Mouse (Mus musculus): ENCODE data around the gene Ralgapa1.
"Not testable (repeated sequence)": the region's sequence is repeated elsewhere in the genome, so short reads cannot be mapped to it uniquely, and the experiment has no call there.

The Ralgapa1 gene

DNA sequence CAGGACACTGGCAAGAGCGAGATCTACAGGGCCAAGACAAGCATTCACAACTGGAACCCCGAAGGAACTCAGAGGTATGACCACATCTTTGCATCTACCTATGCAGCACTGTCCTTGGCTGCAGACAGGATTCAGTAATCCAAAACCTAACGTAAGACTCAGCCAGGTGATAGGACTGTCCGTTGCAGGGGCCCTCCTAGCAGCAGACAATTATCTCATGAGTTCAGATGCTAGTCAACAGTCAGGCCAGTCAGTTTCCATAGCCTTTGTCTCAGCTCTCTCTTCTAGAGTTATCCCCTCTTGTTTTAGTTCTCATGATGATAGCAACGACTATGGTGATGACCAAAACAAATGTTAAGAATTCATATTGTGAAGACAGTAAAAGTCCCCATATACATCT, 20.8 kb downstream of the Ralgapa1 start:
- DNase-seq (ENCODE audit: low spot score) = no peak

GRCm38 (mm10) chr12:55798745-55799144, 22.2 kb downstream of the Ralgapa1 start:
- no peak for DNase-seq (ENCODE audit: low spot score)

- DNase-seq (ENCODE audit: low spot score) = no peak
Measured at GRCm38 (mm10) chr12:55797103-55797502, 23.9 kb downstream of the Ralgapa1 start.

GRCm38 (mm10) chr12:55794485-55794884, 26.5 kb downstream of the Ralgapa1 start:
- not testable (repeated sequence) for DNase-seq (ENCODE audit: low spot score)

DNA sequence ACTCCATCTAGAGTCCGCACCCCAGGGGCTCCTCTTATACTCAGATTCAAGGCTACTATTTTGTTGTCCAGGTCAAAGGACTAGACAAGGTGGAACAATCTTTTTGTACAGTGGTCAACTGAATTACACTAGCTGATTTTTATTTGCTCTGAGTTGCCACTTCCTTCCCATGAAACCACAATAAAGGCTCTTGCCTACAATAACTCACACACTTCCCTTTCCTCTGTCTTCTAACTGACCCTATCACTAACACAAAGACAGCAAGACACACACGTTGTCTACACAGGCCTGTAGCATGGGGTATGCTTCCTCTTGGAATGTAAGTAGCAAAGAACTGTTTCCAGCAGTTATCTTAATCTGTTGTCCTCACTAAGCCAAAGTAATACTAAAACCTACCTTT, 35.7 kb downstream of the Ralgapa1 start:
- no peak for DNase-seq (ENCODE audit: low spot score)

DNA sequence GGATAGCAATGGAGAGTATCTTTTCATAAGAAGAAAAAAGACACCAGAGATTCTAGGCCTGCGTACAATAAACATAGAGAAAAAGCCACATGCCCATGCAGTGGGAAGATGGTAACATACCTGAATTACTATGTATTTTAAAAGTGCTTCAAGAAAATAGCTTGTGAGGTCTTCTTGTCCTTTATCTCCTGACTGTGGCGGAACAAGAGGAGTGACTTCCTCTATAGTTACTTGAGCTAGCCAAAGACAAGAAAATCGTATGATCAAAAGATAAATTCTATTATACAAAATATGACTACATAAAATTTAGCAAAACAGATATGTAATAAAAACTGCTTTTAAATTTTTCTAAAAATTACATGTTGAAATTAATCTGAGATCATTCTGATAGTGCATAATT, 38.3 kb downstream of the Ralgapa1 start:
- no peak for DNase-seq (ENCODE audit: low spot score)

GRCm38 (mm10) chr12:55778301-55778700, 42.7 kb downstream of the Ralgapa1 start:
- peak; percentile 1 for DNase-seq (ENCODE audit: low spot score)

DNA sequence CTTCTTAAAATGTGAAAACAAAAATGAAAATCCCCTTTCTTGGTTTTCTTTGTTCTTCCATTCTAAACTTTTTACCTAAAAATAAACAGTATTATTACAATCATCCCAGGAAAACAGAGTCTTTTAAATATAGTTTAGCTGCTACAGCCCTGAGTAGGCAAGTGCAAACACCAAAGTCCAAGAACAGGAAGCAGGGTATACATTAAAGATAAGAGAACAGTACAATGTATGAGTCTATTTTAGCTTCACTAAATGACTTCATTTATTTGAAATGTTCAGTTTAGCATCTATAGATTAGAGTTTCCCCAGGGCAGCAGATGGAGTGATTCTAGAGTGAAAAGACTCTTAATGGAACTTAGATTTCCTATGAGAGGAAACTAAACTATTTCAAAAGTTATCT, 43.6 kb downstream of the Ralgapa1 start:
- DNase-seq (ENCODE audit: low spot score) = no peak

- no peak for DNase-seq (ENCODE audit: low spot score)
Measured at GRCm38 (mm10) chr12:55774316-55774715, 46.7 kb downstream of the Ralgapa1 start.

DNA sequence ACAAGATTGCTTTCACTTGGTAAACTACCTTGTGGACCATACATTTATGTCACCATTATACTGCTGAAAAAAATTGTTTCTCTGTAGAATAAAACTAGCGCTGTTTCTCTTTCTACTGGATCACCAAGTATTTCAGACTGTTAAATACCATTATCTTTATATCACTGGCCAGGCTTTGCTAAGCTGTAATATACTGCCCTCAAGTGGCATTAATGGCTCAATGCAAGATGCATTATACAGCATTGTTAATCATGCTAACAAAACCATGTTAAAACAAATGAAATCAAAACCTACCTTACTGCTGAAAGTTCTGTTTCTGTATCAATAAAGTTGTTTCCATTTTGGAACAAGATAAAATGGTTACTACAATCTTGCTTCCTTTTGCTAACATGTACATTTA, 100.6 kb downstream of the Ralgapa1 start:
- no peak for DNase-seq (ENCODE audit: low spot score)

- no peak for DNase-seq (ENCODE audit: low spot score)
Measured at GRCm38 (mm10) chr12:55705881-55706280, 115.1 kb downstream of the Ralgapa1 start.

- no peak for DNase-seq (ENCODE audit: low spot score)
Measured at GRCm38 (mm10) chr12:55666699-55667098, 154.3 kb downstream of the Ralgapa1 start.

GRCm38 (mm10) chr12:55663194-55663593, 157.8 kb downstream of the Ralgapa1 start:
- not testable (repeated sequence) for DNase-seq (ENCODE audit: low spot score)

DNA sequence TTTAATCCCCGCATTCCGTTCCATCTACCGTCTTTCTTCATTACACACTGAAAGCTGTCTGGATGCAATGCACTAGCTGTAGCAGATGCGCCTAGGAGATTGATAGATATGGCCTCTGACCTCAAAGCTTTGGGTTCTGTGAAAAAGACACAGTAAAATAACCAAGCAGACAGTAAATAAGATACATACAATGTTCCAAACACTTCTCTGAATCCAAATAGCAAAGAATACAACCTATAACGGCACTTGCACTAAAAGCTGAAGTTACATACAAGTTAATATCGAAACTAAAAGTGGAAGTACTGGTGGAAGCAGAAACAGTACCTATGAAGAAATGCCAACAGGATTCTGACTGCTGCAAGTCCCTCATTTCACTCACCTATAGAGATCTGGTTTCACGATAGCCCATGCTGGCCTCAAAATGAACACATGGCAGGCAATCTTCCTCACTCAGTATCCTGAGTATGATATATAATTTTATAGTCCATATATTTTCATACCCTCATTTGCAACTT, 172.9 kb downstream of the Ralgapa1 start:
- DNase-seq (ENCODE audit: low spot score) = no peak

GRCm38 (mm10) chr12:55626711-55627110, 194.3 kb downstream of the Ralgapa1 start:
- no peak for DNase-seq (ENCODE audit: low spot score)

- DNase-seq (ENCODE audit: low spot score) = no peak
Measured at GRCm38 (mm10) chr12:55623254-55623653, 197.7 kb downstream of the Ralgapa1 start.

- DNase-seq (ENCODE audit: low spot score) = no peak
Measured at GRCm38 (mm10) chr12:55622615-55623245, 198.2 kb downstream of the Ralgapa1 start.

GRCm38 (mm10) chr12:55620321-55620720, 200.6 kb downstream of the Ralgapa1 start:
- DNase-seq (ENCODE audit: low spot score) = no peak

- DNase-seq (ENCODE audit: low spot score) = no peak
Measured at GRCm38 (mm10) chr12:55610812-55611211, 210.2 kb downstream of the Ralgapa1 start.

- no peak for DNase-seq (ENCODE audit: low spot score)
Measured at GRCm38 (mm10) chr12:55607902-55608301, 213.1 kb downstream of the Ralgapa1 start.

GRCm38 (mm10) chr12:55604411-55604810, 216.6 kb downstream of the Ralgapa1 start:
- no peak for DNase-seq (ENCODE audit: low spot score)

DNA sequence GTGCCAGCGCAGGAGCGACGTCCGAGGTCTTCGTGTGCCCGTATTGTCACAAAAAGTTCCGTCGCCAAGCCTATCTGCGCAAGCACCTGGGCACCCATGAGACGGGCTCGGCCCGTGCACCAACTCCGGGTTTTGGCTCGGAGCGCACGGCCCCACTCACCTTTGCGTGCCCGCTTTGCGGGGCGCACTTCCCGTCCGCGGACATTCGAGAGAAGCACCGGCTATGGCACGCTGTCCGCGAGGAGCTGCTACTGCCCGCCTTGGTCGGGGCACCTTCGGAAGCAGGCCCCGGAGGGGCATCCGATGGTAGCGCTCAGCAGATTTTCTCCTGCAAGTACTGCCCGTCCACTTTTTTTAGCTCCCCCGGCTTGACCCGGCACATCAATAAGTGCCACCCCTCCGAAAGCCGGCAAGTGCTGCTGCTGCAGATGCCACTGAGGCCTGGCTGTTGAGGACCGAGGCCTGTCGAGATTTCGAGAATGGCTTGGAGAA, 220.4 kb downstream of the Ralgapa1 start:
- no peak for DNase-seq (ENCODE audit: low spot score)

DNA sequence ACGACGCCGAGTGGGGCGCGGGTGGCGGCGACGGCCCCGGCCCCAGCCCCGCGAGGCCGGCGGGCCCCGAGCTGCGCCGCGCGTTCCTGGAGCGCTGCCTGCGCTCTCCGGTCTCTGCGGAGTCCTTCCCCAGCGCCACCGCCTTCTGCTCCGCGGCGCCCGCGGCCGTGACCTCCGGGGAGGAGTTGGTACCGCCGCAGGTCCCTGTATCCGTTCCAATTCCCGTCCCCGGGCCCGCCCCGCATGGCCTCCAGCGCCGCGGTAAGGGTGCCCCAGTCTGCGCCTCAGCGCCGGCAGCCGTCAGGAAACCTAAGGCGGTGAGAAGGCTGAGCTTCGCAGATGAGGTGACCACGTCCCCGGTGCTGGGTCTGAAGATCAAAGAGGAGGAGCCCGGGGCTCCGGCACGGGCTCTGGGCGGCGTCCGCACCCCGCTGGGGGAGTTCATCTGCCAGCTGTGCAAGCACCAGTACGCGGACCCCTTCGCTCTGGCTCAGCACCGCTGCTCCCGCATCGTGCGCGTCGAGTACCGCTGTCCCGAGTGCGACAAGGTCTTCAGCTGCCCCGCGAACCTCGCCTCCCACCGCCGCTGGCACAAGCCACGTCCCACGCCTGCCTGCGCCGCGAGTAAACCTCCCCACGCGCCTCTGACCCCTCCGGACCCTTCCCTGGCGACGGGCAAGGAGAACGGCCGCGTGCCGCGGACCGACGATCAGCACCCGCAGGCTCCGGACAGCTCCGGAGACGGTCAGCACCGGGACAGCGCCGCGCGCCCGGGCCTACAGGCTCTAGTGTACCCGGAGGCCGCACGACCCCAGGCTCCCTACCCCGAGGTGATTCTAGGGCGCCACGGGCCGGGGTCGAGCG, 221.1 kb downstream of the Ralgapa1 start:
- DNase-seq (ENCODE audit: low spot score) = peak; percentile 77

All from ovary, postnatal 14 days (tissue).